Mouse (Mus musculus) gastrocnemius, adult 8-10 months (tissue): ENCODE data around the gene Dnajc11. TPM values are rescaled to one million over a fixed set of nuclear protein-coding genes. Genes with fewer than 3 reads are reported as not detected.

ENCODE experiments used
- DNase-seq, 2 experiments: peaks; one replicate each; pipeline ENCODE4 v3.0.0; 2022; ENCODE audit warnings: low spot score in 2 of 2
- total RNA-seq, 4 experiments: library from RNA; stranded (reverse); gene quantifications; 2 replicates each; pipeline ENCODE4 v1.2.4; 2022

Gene Dnajc11
- 10 to 100 TPM; 38.7 to 58.6 (median 46.5) TPM for total RNA-seq

- DNase-seq = peak; percentile 84 to 87
Measured at GRCm38 (mm10) chr4:151933505-151934214, at the start of gene Dnajc11. Gene Dnajc11, plus strand, starts transcription at chr4:151933691.

GRCm38 (mm10) chr4:151893241-151893640 lies 40.2 kb upstream of the Dnajc11 start:
- DNase-seq = no peak

GRCm38 (mm10) chr4:151894926-151895325 lies 38.6 kb upstream of the Dnajc11 start:
- DNase-seq = no peak

- DNase-seq = no peak
Measured at GRCm38 (mm10) chr4:151895624-151896023, 37.9 kb upstream of the Dnajc11 start.

- no peak for DNase-seq
Measured at GRCm38 (mm10) chr4:151897069-151897617, 36.3 kb upstream of the Dnajc11 start.

GRCm38 (mm10) chr4:151898600-151899245 lies 34.8 kb upstream of the Dnajc11 start:
- no peak for DNase-seq

- DNase-seq = no peak
Measured at GRCm38 (mm10) chr4:151899707-151900384, 33.6 kb upstream of the Dnajc11 start.

- no peak for DNase-seq
Measured at GRCm38 (mm10) chr4:151900735-151901134, 32.8 kb upstream of the Dnajc11 start.

- no peak for DNase-seq
Measured at GRCm38 (mm10) chr4:151901422-151901821, 32.1 kb upstream of the Dnajc11 start.

GRCm38 (mm10) chr4:151902046-151902688 lies 31.3 kb upstream of the Dnajc11 start:
- DNase-seq = peak in 1 of 2 experiments; percentile 31

GRCm38 (mm10) chr4:151902689-151903241 lies 30.7 kb upstream of the Dnajc11 start:
- DNase-seq = peak; percentile 80 to 88

- peak in 1 of 2 experiments; percentile 28 for DNase-seq
Measured at GRCm38 (mm10) chr4:151904098-151904497, 29.4 kb upstream of the Dnajc11 start.

GRCm38 (mm10) chr4:151905621-151906020 lies 27.9 kb upstream of the Dnajc11 start:
- DNase-seq = no peak

GRCm38 (mm10) chr4:151907577-151908343 lies 25.7 kb upstream of the Dnajc11 start:
- DNase-seq = peak in 1 of 2 experiments; percentile 37

- peak; percentile 12 to 20 for DNase-seq
Measured at GRCm38 (mm10) chr4:151908809-151909208, 24.7 kb upstream of the Dnajc11 start.

- DNase-seq = no peak
Measured at GRCm38 (mm10) chr4:151916271-151916670, 17.2 kb upstream of the Dnajc11 start.

GRCm38 (mm10) chr4:151919135-151919840 lies 14.2 kb upstream of the Dnajc11 start:
- peak in 1 of 2 experiments; percentile 17 for DNase-seq

GRCm38 (mm10) chr4:151919900-151920643 lies 13.4 kb upstream of the Dnajc11 start:
- DNase-seq = peak in 1 of 2 experiments; percentile 16

GRCm38 (mm10) chr4:151922124-151922523 lies 11.4 kb upstream of the Dnajc11 start:
- DNase-seq = no peak
